Mouse (Mus musculus) frontal cortex, postnatal 14 days (tissue): Measurements from ENCODE around the gene Ube2f.

Source experiments
- DNase-seq, 2 experiments: peaks; one replicate each; pipeline ENCODE4 v3.0.0; 2022; ENCODE audit warnings: low spot score in 2 of 2

Gene Ube2f

DNA sequence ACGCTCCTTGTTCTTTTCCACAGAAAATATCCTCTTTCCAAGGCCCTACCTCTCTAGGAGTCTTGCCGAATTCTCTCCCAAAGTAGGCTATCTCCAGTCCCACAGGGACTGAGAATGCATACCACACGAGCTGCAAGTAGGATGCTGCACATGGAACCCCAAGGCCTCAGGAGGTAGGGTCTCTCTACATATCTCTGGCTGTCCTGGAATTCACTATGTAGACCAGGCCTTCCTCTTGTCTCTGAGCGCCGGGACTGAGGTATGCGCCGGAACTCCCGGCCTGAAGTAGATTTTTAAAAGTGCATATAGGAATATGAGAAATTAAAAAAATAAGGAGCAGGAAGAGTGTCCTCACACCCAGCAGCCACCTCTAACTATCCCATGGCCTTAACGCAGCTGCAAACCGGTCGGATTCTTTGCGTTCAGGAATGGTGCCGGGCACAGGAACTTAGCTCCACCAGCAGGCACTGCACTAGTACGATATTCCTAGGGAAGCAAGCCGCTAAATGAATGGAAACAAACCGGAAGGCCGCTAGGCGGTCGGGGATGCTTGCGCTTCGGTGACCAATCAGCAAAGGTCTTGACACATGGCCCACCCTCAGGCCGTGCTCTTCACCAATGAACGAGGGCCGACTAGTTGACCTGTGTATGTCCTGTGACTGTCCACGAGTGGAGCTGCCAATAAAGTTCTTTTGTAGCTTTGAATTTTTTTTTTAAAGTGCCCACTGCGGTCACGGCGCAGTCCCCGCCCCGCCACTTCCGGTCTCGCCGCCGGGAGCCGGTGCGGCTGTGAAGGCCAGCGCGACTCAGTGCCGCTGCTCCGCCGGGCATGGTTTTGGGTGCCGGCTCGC, at the start of gene Ube2f:
Gene Ube2f, plus strand, starts transcription at position 741 of the 851 bp plus-strand sequence.
- DNase-seq: peak; percentile 95 to 97

DNA sequence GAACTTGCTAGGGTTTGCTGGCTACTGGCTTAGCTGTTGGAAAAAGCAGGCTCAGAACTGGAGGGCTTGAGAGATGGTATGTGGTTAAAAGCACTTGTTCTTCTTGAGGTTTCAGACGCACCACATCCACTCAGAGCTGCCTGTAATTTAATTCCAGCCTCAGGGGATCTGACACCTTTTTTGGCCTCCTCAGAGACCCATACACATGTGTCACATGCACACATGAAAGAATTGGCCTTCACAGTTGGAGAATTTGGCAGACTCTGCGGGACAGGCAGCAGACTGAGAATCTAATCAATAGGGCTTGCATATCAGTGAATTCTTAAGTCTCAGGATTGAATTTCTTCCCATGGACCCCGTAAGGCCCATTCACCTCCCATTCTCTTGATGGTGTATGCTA, 49.0 kb upstream of the Ube2f start:
- DNase-seq: no peak

- DNase-seq: no peak
Measured at GRCm38 (mm10) chr1:91204221-91204765, 45.8 kb upstream of the Ube2f start.

DNA sequence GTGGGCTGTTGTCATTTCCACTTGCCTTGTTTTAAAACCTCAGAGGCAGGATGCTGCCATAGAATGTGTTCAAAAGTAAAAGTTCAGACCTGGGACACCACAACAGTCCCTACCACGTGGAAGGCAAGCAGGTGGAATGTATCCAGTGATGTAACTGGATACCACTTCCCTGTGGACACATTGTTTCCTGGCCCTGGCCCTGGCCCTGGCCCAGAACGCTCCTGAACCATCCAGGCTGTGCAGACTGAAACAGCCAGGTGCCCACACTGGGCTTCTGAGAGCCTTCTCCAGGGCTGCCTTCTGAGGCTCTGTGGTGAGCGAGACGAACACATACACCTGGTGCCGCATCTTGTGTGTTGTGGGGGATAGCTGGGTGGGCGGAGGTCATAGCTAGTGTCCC, 44.5 kb upstream of the Ube2f start:
- no peak for DNase-seq

DNA sequence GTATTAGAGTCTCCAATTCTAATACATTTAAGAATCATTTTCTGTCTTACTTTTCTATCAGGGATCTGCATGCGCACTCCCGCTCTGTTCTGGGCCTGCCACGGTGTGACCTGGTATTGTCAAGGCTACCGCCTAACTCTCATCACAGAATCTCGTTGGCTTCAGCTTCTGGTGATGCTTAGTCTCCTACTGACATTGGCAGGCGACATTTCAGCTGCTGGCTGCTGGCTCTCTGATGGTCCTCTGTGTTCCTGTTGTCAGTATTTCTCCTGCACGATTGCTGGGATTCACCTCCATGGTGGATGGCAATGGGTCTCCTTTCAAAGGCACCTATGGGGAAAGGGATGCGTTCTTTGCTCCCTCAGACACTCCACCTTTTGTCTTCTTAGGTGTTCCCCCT, 43.8 kb upstream of the Ube2f start:
- DNase-seq: no peak

GRCm38 (mm10) chr1:91206873-91207272, 43.2 kb upstream of the Ube2f start:
- no peak for DNase-seq

DNA sequence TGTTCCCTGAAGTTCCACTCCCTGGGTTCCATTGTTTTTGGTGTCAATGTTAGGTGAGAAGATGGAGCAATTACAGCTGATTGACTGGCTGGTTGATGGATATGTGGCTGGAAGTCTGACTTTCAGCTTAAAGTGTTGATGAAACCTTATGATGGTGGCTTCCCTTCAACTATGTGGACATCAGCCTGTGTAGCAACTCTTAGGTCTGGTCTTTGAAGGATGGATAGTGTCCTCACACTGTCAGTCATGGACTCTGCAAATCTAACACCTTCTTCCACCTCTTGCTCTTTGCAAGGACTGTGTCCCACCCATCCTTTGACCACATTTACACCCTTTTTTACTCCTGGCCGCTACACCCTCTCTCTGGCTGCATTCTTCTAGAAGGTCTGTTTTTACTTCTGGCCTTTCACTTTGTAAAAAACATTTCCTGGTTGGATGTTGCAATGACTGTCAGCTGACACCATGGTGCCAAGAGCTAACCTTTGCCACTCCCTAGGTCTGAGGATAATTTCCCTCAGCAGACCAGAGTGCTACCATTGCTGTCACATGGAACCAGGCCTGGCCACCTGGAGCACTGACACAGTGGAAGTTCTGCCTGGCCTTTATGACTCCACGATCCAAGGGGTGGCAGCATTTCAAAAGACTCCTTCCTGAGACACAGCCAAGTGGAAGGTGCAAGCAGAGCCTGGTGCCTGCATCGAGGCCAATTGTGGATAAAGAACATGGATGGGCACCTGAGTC, 42.6 kb upstream of the Ube2f start:
- no peak for DNase-seq

DNA sequence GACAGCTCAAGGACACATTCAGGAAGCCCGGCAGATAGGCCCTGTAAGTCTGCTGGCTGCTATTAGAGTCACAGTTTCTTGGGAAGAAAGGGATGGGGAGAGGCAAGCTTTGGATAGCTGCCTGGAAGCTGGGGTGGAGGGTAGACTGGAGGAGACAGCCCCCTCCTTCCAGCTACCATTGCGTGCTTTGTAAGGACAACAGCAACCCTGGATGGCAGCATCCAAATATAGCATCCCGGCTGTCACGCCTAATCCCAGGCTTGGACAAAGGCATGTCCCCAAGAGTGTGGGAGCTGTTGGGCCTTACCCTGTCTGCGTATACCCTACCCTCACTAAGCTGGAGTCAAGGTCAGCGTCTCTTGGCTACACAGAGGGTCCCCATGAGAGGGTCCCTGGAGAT, 40.8 kb upstream of the Ube2f start:
- DNase-seq: peak; percentile 52 to 67

GRCm38 (mm10) chr1:91209785-91210184, 40.3 kb upstream of the Ube2f start:
- DNase-seq: peak; percentile 77 to 87

- peak in 1 of 2 experiments; percentile 69 for DNase-seq
Measured at GRCm38 (mm10) chr1:91211099-91211498, 39.0 kb upstream of the Ube2f start.

- no peak for DNase-seq
Measured at GRCm38 (mm10) chr1:91211591-91212008, 38.5 kb upstream of the Ube2f start.

GRCm38 (mm10) chr1:91215264-91215663, 34.8 kb upstream of the Ube2f start:
- no peak for DNase-seq

GRCm38 (mm10) chr1:91215981-91216380, 34.1 kb upstream of the Ube2f start:
- DNase-seq: no peak

DNA sequence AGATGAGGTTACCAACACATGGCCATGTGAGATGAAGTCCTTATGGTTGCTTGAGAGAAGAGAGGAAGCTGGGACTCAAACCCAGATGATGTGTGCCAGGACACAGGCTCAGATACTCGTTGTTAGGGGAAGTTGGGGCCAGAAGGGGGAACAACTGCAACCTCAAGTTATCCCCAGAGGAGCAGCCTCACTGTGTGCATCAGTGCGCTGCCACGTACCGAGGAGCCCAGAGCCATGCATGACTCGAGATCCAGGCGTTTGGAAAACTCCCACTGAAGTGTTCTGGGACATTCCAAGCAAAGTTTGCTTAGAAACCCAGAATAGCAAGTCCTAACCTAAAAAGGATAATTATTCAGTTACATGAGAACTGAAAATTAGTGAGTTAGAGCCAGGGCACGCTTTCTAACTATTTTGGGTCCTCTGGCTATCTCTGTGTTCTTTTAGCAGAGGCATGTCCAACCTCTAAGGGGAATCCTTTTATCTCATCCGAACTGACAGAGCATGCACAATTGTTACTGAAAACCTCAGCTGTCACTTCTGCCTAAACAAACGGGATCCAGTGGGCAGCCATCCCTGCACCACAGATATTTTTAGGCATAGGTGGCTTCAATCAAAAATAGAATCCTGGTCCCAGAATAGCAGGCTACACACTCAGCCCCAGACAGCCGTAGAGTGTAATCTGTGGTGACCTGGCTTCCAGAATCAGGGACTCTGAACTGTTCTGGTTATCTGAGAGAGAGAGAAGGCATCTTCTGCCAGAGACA, 33.4 kb upstream of the Ube2f start:
- no peak for DNase-seq

DNA sequence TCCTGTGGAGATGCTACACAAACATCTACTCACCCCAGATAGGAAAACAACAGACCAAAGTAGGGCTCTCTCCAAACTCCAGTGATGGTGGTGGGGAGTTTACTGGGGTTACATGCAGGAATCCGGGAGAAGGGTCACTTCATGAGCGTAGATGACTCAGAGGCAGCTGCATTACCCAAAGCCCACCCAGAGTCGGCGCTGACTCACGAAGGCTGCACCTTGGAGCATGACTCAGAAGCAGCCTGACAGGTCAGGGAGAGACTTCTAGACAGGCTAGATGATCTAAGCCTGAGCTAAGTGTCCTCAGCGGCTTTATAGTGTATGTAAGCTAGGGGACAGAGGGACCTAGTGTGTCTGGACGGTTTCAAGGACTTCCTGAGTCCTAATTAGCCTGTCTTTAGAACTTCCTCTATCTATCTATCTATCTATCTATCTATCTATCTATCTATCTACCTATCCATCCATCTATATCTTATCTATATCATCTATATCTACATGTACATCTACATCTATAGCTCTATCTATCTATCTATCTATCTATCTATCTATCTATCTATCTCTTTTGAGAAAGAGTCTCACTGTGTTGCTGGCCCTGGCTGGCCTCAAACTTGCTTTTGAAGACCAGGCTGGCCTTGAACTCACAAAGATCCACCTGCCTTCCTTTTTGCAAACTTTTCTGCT, 30.3 kb upstream of the Ube2f start:
- no peak for DNase-seq

GRCm38 (mm10) chr1:91220322-91220672, 29.8 kb upstream of the Ube2f start:
- no peak for DNase-seq

DNA sequence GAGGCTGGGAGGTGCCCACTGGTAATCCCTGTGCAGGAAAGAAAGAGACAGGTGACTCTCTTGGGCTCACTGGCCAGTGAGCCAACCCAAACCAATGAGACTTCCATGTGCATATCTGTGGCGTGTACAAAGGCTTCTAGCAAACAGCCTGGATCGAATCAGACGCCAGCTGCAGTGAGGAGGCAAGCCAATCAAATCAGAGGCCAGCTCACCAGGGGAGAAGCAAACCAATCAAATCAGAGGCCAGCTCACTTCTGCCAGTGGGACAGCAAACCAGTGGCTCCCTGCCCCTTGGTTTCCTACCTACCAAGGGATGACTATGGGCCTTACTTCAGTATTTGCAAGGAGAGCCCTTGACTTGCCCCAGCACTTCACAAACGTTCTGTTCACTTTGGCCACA, 23.5 kb upstream of the Ube2f start:
- no peak for DNase-seq

GRCm38 (mm10) chr1:91227381-91228054, 22.6 kb upstream of the Ube2f start:
- DNase-seq: no peak

DNA sequence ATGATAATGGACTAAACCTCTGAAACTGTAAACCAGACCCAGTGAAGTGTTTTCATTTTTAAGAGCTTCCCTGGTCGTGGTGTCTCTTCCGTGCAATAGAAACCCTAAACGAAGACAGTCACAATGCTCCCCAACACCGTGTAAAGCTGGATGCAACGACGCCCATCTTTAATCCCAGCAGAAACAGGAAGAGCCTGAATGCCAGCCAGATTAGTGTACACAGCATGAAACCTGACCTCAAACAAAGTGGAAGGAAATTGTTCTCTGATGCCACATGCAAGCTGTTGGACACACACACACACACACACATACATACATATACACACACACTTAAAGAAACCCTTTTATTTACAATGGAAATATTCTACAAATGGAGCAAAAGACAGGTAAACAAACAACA, 19.0 kb upstream of the Ube2f start:
- no peak for DNase-seq

- no peak for DNase-seq
Measured at GRCm38 (mm10) chr1:91231896-91232295, 18.2 kb upstream of the Ube2f start.

DNA sequence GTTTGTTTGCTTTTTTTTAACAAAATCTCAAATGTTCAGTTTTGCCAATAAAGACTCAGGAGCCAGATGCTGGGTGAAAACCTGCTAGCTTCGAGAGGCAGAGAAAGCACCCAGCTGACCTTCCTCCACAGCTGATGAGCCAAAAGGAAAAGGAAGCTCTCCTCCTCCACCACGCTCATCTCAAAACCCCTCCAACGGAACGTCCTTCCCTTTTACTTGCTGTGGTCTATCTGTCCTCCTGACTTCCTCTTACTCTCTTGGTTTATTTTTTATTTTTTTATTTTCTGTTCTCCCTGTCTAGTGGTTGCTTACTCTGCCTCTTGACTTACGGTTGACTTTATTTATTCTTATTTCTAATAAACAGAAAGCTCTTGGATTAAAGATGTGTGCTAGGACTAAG, 14.7 kb upstream of the Ube2f start:
- no peak for DNase-seq
